Mouse (Mus musculus) intestine, postnatal 0 days (tissue): ENCODE data around the gene Skor1. TPM values are rescaled to one million over a fixed set of nuclear protein-coding genes. Genes with fewer than 3 reads are reported as not detected.

Experiments used
- ATAC-seq: fragments of 200-750 bp; cut with Nextera tagmentation; 2 replicates; pipeline ENCODE4 v1.8.0; 2017; ENCODE audit warnings: mild to moderate bottlenecking, moderate TSS enrichment, moderate library complexity
- H3K27ac ChIP-seq: fragments of 300-500 bp; sonication (generic); 2 replicates; pipeline ENCODE4 v1.5.1; 2014; ENCODE audit warnings: mild to moderate bottlenecking, low read depth, low read length, moderate library complexity
- H3K27me3 ChIP-seq: fragments of 300-500 bp; sonication (generic); replicated peaks from 2 replicates; pipeline ENCODE4 v1.6.1; 2014; ENCODE audit warnings: low read length, mixed read lengths; ENCODE audit not compliant: control insufficient read depth, insufficient read depth
- H3K36me3 ChIP-seq: fragments of 300-500 bp; sonication (generic); 2 replicates; pipeline ENCODE4 v1.6.1; 2014; ENCODE audit warnings: mild to moderate bottlenecking, moderate library complexity; ENCODE audit not compliant: control insufficient read depth, insufficient read depth
- H3K4me1 ChIP-seq: fragments of 300-500 bp; sonication (generic); replicated peaks from 2 replicates; pipeline ENCODE4 v1.6.1; 2014; ENCODE audit warnings: antibody characterized with exemption, low read length, mixed read lengths; ENCODE audit not compliant: control insufficient read depth, insufficient read depth
- H3K4me2 ChIP-seq: fragments of 300-500 bp; sonication (generic); replicated peaks from 2 replicates; pipeline ENCODE4 v1.6.1; 2014; ENCODE audit warnings: low read depth, mild to moderate bottlenecking, moderate library complexity
- H3K4me3 ChIP-seq: fragments of 300-500 bp; sonication (generic); 2 replicates; pipeline ENCODE4 v1.5.1; 2014; ENCODE audit warnings: low read depth, low read length
- H3K9ac ChIP-seq: fragments of 300-500 bp; sonication (generic); 2 replicates; pipeline ENCODE4 v1.6.1; 2014; ENCODE audit warnings: mild to moderate bottlenecking, low read depth, low read length
- H3K9me3 ChIP-seq: fragments of 300-500 bp; sonication (generic); 2 replicates; pipeline ENCODE4 v1.6.1; 2016; ENCODE audit warnings: mixed run types; ENCODE audit not compliant: control insufficient read depth
- CTCF ChIP-seq: sonication (generic); IDR thresholded peaks from 2 replicates; pipeline ENCODE4 v1.5.1; 2016; ENCODE audit warnings: low read depth, mild to moderate bottlenecking, control low read depth, antibody characterized with exemption, moderate library complexity
- WGBS: fragments of 180-500 bp; shearing (Covaris S2); extraction: QIAGEN DNeasy Blood & Tissue Kit; methylation state at CpG from one replicate; pipeline ENCODE4 v1.1.7; 2014; 5-methylcytosine and 5-hydroxymethylcytosine counted together
- polyA plus RNA-seq: library from polyadenylated mRNA; unstranded; fragments of >200 nt; fragmentation: Nextera tagmentation; extraction: Ambion mirVana; gene quantifications from 2 replicates; pipeline ENCODE4 v1.2.1, GENCODE M21; 2015

Skor1 gene
- polyA plus RNA-seq, 1 experiment from 2014 or later: not detected

DNA sequence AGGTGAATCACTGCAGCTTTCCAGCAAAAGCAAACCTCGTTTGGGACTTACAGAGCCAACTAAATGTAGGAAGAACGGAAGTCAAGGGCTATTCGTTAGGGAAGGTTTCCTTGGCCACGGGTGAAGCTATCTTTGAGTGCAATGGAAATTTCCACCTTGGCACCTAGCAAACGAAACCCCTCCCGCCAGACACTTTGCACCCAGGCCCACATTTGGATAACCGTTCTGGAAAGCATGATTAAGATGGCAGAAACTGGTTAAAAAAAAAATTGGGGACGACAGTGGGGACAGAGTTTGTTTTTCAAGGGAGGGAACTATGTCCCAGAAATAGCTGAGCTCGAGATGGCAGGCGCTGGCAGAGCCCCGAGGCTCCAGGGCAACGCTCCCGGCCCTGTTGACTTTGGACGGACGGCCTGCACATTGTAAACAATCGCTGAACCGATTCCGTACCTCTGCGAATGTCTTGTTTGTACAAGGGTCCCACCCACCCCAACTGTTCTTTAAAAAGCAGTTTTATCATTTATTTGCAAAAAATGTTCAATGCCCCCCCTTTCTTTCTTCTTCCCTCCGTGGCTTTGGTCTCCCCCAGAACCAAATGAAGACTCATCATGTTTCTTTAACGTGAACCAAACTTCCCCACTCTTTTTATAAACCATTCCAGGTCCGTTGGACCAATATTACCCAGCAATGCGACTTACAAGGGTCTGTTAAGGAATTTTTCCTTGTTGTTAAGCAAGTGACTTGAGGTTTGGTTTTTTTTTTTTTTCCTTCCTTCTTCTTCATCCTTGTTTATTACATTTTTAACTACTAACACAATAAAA, 57.5 kb downstream of the Skor1 start:
- no peak overlapping the region for H3K9ac ChIP-seq
- H3K4me3 ChIP-seq: peak overlapping the region; percentile 38
- H3K27ac ChIP-seq: peak overlapping the region; percentile 37; the same call in 1 of the 2 replicates
- no peaks in the 10 kb centered on the region for H3K9me3 ChIP-seq
- TF ChIP-seq CTCF: no peak
- peak overlapping the region; percentile 70 for H3K4me2 ChIP-seq
- H3K36me3 ChIP-seq: no peaks in the 10 kb centered on the region
- 11% methylated on average over 23 of the region's 23 CpGs for WGBS
- H3K4me1 ChIP-seq: no peaks in the 10 kb centered on the region
- no peaks in the 10 kb centered on the region for H3K27me3 ChIP-seq
- ATAC-seq: no peak

DNA sequence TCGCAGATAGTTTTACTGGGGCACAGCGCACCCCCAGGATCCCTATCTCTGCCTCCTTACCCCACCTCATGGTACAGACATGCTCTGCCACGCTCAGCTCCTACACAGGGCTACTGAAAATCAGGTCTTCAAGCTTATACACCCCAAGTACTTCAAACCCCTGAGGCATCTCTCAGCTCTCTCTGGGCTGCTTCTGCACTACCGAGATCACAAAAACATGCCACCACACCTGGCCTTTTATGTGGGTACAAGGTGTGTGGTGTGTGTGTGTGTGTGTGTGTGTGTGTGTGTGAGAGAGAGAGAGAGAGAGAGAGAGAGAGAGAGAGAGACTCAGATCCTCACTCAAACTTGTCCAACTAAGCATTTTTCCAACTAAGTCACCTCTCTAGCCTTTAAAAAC, 59.6 kb downstream of the Skor1 start:
- H3K27ac ChIP-seq: no peak overlapping the region
- no peaks in the 10 kb centered on the region for H3K4me1 ChIP-seq
- H3K4me2 ChIP-seq: no peak overlapping the region
- 96% methylated on average over 4 of the region's 4 CpGs for WGBS
- H3K27me3 ChIP-seq: no peaks in the 10 kb centered on the region
- H3K4me3 ChIP-seq: no peak overlapping the region
- no peak overlapping the region for H3K9ac ChIP-seq
- no peaks in the 10 kb centered on the region for H3K9me3 ChIP-seq
- no peaks in the 10 kb centered on the region for H3K36me3 ChIP-seq
- TF ChIP-seq CTCF: no peak
- ATAC-seq: no peak

Other genes starting within 250 kb of the Skor1 start
- 22.0 and 22.7 TPM in 2 replicates for gene Pias1, start 161.0 kb downstream of the Skor1 start, polyA plus RNA-seq
- gene Map2k5, start 228.9 kb upstream of the Skor1 start, polyA plus RNA-seq: 13.8 and 15.7 TPM in 2 replicates